Mouse (Mus musculus) heart, postnatal 0 days (tissue): ENCODE results near the gene Eef1akmt2. TPM values are rescaled to one million over a fixed set of nuclear protein-coding genes. Genes with fewer than 3 reads are reported as not detected.

Experiments
- ATAC-seq: fragments of 200-750 bp; cut with Nextera tagmentation; 2 replicates; pipeline ENCODE4 v1.8.0; 2017; ENCODE audit warnings: low read depth, moderate number of reproducible peaks, moderate library complexity; ENCODE audit not compliant: insufficient read depth
- DNase-seq: peaks from one replicate; pipeline ENCODE4 v3.0.0-alpha.2; 2016; ENCODE audit warnings: low spot score
- H3K27ac ChIP-seq: fragments of 300-500 bp; sonication (generic); 2 replicates; pipeline ENCODE4 v1.5.1; 2014; ENCODE audit warnings: low read depth, mild to moderate bottlenecking
- H3K27me3 ChIP-seq: fragments of 300-500 bp; sonication (generic); 2 replicates; pipeline ENCODE4 v1.6.1; 2014; ENCODE audit warnings: low read length, mixed read lengths; ENCODE audit not compliant: control insufficient read depth, insufficient read depth
- H3K36me3 ChIP-seq: fragments of 300-500 bp; sonication (generic); replicated peaks from 2 replicates; pipeline ENCODE4 v1.6.1; 2014; ENCODE audit warnings: low read length, mixed read lengths; ENCODE audit not compliant: control insufficient read depth, insufficient read depth
- H3K4me1 ChIP-seq: fragments of 300-500 bp; sonication (generic); 2 replicates; pipeline ENCODE4 v1.6.1; 2014; ENCODE audit warnings: antibody characterized with exemption; ENCODE audit not compliant: control insufficient read depth, insufficient read depth
- H3K4me2 ChIP-seq: fragments of 300-500 bp; sonication (generic); 2 replicates; pipeline ENCODE4 v1.6.1; 2014; ENCODE audit warnings: low read depth, mild to moderate bottlenecking, low read length, moderate library complexity
- H3K4me3 ChIP-seq: fragments of 300-500 bp; sonication (generic); 2 replicates; pipeline ENCODE4 v1.5.1; 2014; ENCODE audit warnings: low read depth, low read length
- H3K9ac ChIP-seq: fragments of 300-500 bp; sonication (generic); replicated peaks from 2 replicates; pipeline ENCODE4 v1.6.1; 2014; ENCODE audit warnings: low read depth, low read length, mixed read lengths
- H3K9me3 ChIP-seq: fragments of 300-500 bp; sonication (generic); replicated peaks from 2 replicates; pipeline ENCODE4 v1.6.1; 2016; ENCODE audit warnings: low read length; ENCODE audit not compliant: control insufficient read depth
- CTCF ChIP-seq: IDR thresholded peaks from 2 replicates; pipeline ENCODE4 v1.5.1; 2016; ENCODE audit warnings: antibody characterized with exemption, control low read depth, low read depth
- EP300 ChIP-seq: IDR thresholded peaks from 2 replicates; pipeline ENCODE4 v1.6.1; 2016; ENCODE audit warnings: antibody characterized with exemption, low read depth
- WGBS: fragments of 180-500 bp; shearing (Covaris S2); extraction: QIAGEN DNeasy Blood & Tissue Kit; methylation state at CpG from one replicate; pipeline ENCODE4 v1.1.7; 2014; 5-methylcytosine and 5-hydroxymethylcytosine counted together
- polyA plus RNA-seq: library from polyadenylated mRNA; unstranded; fragments of >200 nt; fragmentation: Nextera tagmentation; extraction: Ambion mirVana; gene quantifications from 2 replicates; pipeline ENCODE4 v1.2.1, GENCODE M21; 2015
- total RNA-seq: library from RNA; depleted of rRNA; stranded (reverse); fragments of >200 nt; gene quantifications from 2 replicates; pipeline ENCODE4 v1.2.3, GENCODE M21; 2014; ENCODE audit warnings: low replicate concordance

Gene Eef1akmt2
- total and polyA plus RNA-seq, 2 experiments from 2014 or later = 21.1 to 29.2 TPM

DNA sequence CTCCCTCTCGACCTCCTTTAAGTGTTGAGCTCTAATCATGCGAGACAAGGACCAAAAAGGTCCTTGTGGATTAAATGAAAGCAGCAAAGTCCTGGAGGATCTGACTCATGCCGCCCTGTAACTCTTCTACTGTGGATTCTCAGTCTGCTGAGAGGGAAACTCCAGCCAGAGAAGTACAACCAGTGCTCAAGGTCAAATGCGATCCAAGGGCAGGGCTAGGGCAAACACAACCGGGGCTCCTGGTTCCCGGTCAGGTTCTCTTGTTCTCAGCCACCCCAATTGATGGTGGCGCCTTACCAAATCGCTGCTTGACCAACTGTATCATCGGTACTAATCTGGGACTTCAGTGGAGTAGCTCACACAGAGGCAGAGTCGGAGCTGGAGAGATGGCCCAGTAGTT lies 51.6 kb downstream of the Eef1akmt2 start:
- H3K27ac ChIP-seq = peak overlapping the region; percentile 57
- H3K9ac ChIP-seq = no peak overlapping the region; the same call in 1 of the 2 replicates
- no peak overlapping the region for H3K4me2 ChIP-seq
- H3K27me3 ChIP-seq = no peaks in the 10 kb centered on the region
- H3K9me3 ChIP-seq = no peaks in the 10 kb centered on the region
- ATAC-seq (no peak), DNase-seq (no peak)
- TF ChIP-seq CTCF (no peak), EP300 (no peak)
- H3K4me3 ChIP-seq = no peak overlapping the region
- no peaks in the 10 kb centered on the region for H3K36me3 ChIP-seq
- peaks cover 62% of the 10 kb centered on the region for H3K4me1 ChIP-seq
- WGBS = 51% methylated on average over 10 of the region's 10 CpGs

DNA sequence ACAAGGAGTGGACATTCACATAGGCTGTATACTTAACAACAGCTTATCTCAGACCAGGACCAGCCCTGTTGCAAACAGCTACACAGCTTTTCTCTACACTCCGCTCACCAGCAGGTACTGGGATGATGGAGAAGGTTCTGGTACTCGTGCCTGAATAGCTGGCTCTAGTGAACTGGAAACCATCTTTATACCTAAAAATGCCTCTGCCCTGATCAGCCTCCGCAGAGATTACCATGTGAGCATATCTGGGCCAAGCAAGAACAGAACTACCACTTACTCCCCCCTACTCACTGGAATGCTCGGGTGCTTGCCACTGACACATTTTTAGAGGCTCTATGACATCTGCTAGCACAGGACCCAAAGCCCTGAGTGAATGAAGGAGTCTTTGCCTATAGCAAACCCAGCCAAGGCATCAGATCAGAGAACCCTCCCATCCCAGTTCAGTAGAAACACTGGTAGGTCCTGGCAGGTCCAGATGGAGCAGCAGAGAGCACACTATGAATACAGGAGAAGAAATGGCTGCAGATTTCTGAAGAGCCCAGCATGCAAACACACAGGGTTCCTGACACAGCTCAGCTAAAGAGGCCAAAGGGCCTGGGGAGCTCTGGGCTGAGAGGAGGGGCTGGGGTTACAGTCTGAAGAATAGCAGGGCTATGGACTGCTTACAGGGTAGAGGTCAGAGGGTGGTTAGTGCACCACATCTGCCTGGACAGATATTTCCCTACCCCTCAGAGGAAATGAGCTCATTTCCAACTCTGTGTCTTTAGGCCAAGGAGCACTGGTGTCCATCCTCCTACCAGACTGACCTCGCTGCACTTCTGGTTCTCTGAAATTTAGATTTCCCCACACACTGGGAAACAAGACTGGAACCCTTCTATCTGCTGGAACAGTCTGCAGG lies 53.1 kb downstream of the Eef1akmt2 start:
- H3K4me2 ChIP-seq = no peak overlapping the region
- peak overlapping the region; percentile 57 for H3K27ac ChIP-seq
- ATAC-seq = peak; percentile 60
- no peak; the same call in 1 of the 2 replicates for TF ChIP-seq CTCF
- peak; percentile 41; the same call in 1 of the 2 replicates for TF ChIP-seq EP300
- H3K4me1 ChIP-seq = peaks cover 52% of the 10 kb centered on the region
- H3K9me3 ChIP-seq = no peaks in the 10 kb centered on the region
- H3K27me3 ChIP-seq = no peaks in the 10 kb centered on the region
- peak; percentile 54 for DNase-seq
- H3K36me3 ChIP-seq = no peaks in the 10 kb centered on the region
- H3K9ac ChIP-seq = no peak overlapping the region
- 67% methylated on average over 5 of the region's 5 CpGs for WGBS
- H3K4me3 ChIP-seq = no peak overlapping the region

DNA sequence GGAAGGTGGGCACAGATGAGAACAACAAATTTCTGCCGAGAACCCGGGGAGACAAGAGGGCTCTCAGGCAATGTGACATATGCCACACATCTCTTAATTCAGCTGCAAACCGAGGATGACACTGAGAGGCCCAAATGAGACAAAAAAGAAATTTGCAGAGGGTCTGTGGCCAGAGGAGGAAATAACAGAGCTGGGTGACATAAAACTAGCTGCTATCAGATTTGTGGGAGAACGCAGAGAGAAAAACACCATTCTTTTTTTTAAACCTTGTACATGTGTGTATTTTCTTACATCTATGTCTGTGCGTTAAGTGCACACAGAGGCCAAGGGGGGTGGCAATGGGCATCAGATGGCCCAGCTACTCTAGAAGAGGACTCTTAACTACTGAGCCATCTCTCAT lies 57.3 kb downstream of the Eef1akmt2 start:
- ATAC-seq (no peak), DNase-seq (no peak)
- Histone ChIP-seq H3K9ac (no peak overlapping the region), H3K4me3 (no peak overlapping the region), H3K9me3 (no peaks in the 10 kb centered on the region), H3K27ac (no peak overlapping the region), H3K4me1 (peaks cover 30% of the 10 kb centered on the region), H3K4me2 (no peak overlapping the region), H3K36me3 (no peaks in the 10 kb centered on the region), H3K27me3 (no peaks in the 10 kb centered on the region)
- whole genome bisulfite sequencing = 90% methylated on average over 5 of the region's 5 CpGs
- TF ChIP-seq CTCF = no peak
- TF ChIP-seq EP300 = no peak

DNA sequence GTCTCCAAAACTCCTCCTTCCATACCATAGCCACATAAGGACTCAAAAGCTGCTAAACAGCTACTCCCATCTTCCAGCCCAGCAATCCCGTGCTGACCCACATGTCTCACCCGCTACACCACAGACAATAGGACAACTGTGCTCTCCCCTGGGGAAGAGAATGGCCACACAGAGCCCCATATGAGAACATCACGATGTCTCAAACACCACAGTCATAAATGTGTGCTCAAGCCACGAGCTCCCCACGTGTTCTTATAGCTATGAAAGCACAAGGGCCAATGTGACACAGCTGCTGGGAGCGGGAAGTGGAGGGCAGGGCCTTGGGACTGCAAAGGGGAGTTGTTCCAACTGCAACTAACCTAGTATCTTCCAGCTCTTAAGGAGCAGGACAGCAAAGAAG lies 59.0 kb downstream of the Eef1akmt2 start:
- no peak for DNase-seq
- 57% methylated on average over 6 of the region's 6 CpGs for WGBS
- no peaks in the 10 kb centered on the region for H3K36me3 ChIP-seq
- no peak overlapping the region for H3K9ac ChIP-seq
- H3K27ac ChIP-seq = no peak overlapping the region
- H3K4me2 ChIP-seq = no peak overlapping the region
- no peak overlapping the region for H3K4me3 ChIP-seq
- no peaks in the 10 kb centered on the region for H3K27me3 ChIP-seq
- peaks cover 27% of the 10 kb centered on the region for H3K4me1 ChIP-seq
- ATAC-seq = peak; percentile 53
- H3K9me3 ChIP-seq = no peaks in the 10 kb centered on the region
- TF ChIP-seq EP300 = no peak
- TF ChIP-seq CTCF = no peak

DNA sequence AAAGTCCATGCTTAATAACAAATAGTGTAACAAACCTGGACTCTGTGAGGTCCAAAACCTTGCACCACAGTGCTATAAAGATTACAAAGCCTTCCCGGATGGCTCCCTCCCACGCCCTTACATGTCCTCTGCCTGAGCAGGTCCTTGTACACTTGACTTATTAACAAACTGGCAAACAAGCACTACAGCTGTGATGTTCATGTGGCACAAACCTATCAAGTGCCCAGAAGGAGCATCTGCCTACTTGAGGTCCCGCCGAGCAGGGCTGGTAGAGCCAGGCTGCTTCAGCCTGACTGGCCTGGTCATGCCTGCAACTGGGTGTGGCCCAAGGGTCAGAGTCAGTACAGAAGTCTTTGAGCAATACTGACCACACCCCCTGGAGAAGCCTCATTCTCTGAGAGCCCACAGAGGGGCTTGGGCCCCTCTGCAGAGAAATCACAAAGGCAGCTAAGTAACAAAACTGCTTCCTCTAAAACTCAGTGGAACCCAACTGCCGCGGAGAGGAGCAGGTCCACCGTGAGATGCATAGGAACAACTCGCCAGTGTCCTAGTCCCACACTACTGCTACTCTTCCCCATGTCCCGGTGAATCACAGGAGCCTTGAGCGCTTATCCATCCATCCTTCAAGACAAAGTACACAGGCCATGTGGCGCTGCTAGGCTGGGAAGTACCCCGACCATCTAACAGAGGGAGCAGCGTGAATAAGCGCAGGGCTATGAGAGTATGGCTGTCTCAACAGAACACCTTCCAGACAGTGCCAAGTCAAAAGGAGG lies 61.8 kb downstream of the Eef1akmt2 start:
- TF ChIP-seq EP300 (no peak), CTCF (no peak)
- Histone ChIP-seq H3K4me2 (no peak overlapping the region), H3K27me3 (no peaks in the 10 kb centered on the region), H3K4me1 (peaks cover 50% of the 10 kb centered on the region), H3K4me3 (no peak overlapping the region), H3K36me3 (no peaks in the 10 kb centered on the region), H3K9me3 (no peaks in the 10 kb centered on the region), H3K9ac (no peak overlapping the region), H3K27ac (no peak overlapping the region)
- no peak for DNase-seq
- WGBS = 85% methylated on average over 14 of the region's 14 CpGs
- no peak for ATAC-seq
